Mouse (Mus musculus) spleen, adult 2 months (tissue): ENCODE results near the gene Kdm1a. TPM values are rescaled to one million over a fixed set of nuclear protein-coding genes. Genes with fewer than 3 reads are reported as not detected.

ENCODE experiments used
- DNase-seq, 2 experiments: peaks; one replicate each; pipeline versions ENCODE4 v3.0.0 to v3.0.0-alpha.2; 2012 to 2021; ENCODE audit warnings: low spot score in 2 of 2, low read depth in 1 of 2
- H3K27ac ChIP-seq: fragments of 200-500 bp; 2 replicates; pipeline ENCODE4 v1.5.1; 2012; ENCODE audit warnings: low read length, inconsistent platforms; ENCODE audit not compliant: insufficient read depth
- H3K27me3 ChIP-seq: fragments of 200-500 bp; 2 replicates; pipeline ENCODE4 v1.6.1; 2012; ENCODE audit warnings: mild to moderate bottlenecking, moderate library complexity, low read length, inconsistent platforms; ENCODE audit not compliant: control insufficient read depth, insufficient read depth
- H3K36me3 ChIP-seq: fragments of 200-500 bp; 2 replicates; pipeline ENCODE4 v1.6.1; 2012; ENCODE audit warnings: mild to moderate bottlenecking, low read length, inconsistent platforms; ENCODE audit not compliant: control insufficient read depth, insufficient read depth
- H3K4me1 ChIP-seq: fragments of 200-500 bp; 2 replicates; pipeline ENCODE4 v1.6.1; 2011; ENCODE audit warnings: inconsistent platforms; ENCODE audit not compliant: control insufficient read depth, insufficient read depth, insufficient read length
- H3K4me3 ChIP-seq: fragments of 200-500 bp; 2 replicates; pipeline ENCODE4 v1.5.1; 2011; ENCODE audit warnings: mild to moderate bottlenecking, inconsistent platforms; ENCODE audit not compliant: insufficient read depth, insufficient read length; ENCODE audit errors: extremely low read depth
- CTCF ChIP-seq: fragments of 200-500 bp; IDR thresholded peaks from 2 replicates; pipeline ENCODE4 v1.5.1; 2011; ENCODE audit warnings: mild to moderate bottlenecking, inconsistent platforms; ENCODE audit not compliant: insufficient read depth, insufficient read length, insufficient replicate concordance; ENCODE audit errors: extremely low read depth
- POLR2A ChIP-seq: fragments of 200-500 bp; IDR thresholded peaks from 2 replicates; pipeline ENCODE4 v1.6.1; 2011; ENCODE audit warnings: low read depth, low read length, inconsistent platforms
- WGBS: fragments of 180-500 bp; shearing (Covaris S2); methylation state at CpG from one replicate; pipeline ENCODE4 v1.1.7; 2018; 5-methylcytosine and 5-hydroxymethylcytosine counted together
- polyA plus RNA-seq: library from polyadenylated mRNA; depleted of rRNA; stranded (reverse); fragments of >200 nt; gene quantifications from 2 replicates; pipeline ENCODE4 v1.2.3, GENCODE M21; 2012

Gene Kdm1a
- polyA plus RNA-seq, 1 experiment, result 19.0 TPM

DNA sequence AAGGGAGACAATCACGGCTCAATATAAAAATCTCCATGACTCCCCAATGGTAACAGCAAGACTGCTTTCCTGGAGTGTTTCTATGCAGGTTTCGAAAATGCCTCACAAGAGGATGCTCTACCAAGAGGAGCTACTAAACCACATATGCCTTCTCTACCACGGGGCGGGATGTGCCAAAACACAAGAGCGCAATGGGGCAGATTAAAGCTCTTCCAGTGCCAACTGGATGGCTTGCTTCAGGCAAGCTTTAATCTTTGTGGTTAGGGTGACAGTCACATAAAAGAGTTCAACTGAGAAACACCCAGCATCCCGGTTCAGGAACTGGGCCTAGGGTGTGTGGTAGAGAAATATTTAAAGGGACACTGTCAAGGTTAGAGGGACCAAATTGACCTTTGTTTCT lies 39.8 kb downstream of the Kdm1a start:
- Histone ChIP-seq H3K36me3 (peaks cover 44% of the 10 kb centered on the region), H3K27ac (no peak overlapping the region), H3K4me1 (no peaks in the 10 kb centered on the region), H3K4me3 (no peak overlapping the region), H3K27me3 (no peaks in the 10 kb centered on the region)
- TF ChIP-seq POLR2A, result no peak
- TF ChIP-seq CTCF, result no peak
- no peak for DNase-seq
- WGBS, result 77% methylated on average over 6 of the region's 6 CpGs

DNA sequence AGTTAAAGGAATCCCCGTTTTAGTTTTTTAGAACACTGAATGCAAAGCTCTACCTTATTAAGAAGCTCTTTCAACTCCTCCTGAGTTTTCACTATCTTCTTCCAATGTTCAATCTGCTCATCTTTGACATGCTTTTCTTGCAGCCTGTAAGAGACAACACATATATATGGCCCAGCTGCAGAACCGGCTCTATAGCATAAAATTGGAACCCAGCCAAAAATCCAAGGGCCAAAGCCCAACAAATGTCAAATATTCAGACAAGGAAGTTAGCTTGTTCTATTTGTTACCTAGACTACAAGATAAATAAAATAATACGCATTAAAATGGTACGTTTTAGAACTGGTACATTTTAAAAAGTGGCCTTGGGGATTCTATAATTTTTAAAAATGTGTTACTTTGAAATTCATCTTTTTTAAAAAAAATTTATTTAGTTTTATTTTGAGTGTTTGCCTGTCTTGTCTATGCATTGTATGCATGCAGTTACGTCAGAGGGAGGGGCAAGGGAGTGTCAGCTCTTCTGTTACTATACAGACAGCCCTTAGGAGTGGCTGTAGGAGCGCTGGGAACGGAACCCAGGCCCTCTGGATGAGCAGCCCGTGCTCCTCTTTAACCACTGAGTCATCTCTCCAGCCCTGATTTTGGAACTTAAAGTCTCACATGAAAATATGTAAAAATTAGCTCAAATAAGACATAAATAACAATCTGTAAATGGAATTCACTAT lies 42.1 kb downstream of the Kdm1a start:
- no peaks in the 10 kb centered on the region for H3K4me1 ChIP-seq
- TF ChIP-seq POLR2A (no peak), CTCF (no peak)
- peaks cover 46% of the 10 kb centered on the region for H3K36me3 ChIP-seq
- H3K27ac ChIP-seq, result no peak overlapping the region
- no peaks in the 10 kb centered on the region for H3K27me3 ChIP-seq
- WGBS, result 93% methylated on average over 8 of the region's 8 CpGs
- H3K4me3 ChIP-seq, result no peak overlapping the region
- DNase-seq, result no peak

DNA sequence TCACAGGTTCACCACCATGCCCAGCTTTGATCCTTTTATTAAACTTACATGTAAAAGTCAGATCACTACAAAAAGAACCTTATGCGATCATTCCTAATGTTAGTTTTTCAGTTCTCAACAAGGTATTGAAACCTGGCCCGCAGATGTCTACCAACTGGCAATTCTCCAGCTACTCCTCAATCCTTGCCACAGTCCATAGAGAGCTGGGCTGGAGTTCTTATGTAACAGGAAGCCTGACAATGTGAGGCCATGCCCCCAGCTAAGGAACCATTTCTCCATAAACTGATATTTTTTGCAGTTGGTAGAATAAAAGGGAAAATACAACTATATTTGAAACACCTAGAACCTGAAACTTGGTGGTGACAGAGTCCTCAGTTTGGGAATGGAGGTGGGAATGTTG lies 42.8 kb downstream of the Kdm1a start:
- Histone ChIP-seq H3K4me1 (no peaks in the 10 kb centered on the region), H3K27me3 (no peaks in the 10 kb centered on the region), H3K27ac (no peak overlapping the region), H3K36me3 (peaks cover 47% of the 10 kb centered on the region), H3K4me3 (no peak overlapping the region)
- TF ChIP-seq POLR2A (no peak), CTCF (no peak)
- DNase-seq, result no peak
- 96% methylated on average over 2 of the region's 2 CpGs for WGBS

DNA sequence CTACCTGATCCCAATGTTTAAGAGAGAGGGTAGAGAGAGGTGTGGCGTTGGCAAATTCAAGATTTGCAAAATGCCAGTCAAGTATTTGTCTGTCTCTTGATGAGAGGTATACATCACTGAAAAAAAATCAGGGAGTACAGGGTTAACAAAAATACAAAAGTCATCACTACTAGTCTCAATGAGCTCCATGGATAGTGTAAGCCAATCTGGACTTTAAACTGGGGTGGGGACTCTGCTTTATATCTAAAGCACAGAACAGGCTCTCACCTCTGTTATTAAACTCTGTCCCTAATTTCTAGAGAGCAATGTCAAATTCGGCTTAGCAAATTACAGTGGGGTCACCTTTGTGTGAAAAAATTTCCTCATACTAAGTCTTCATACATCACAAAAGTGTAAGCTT lies 44.9 kb downstream of the Kdm1a start:
- 92% methylated on average over 2 of the region's 2 CpGs for WGBS
- no peak for DNase-seq
- Histone ChIP-seq H3K4me3 (no peak overlapping the region), H3K27me3 (no peaks in the 10 kb centered on the region), H3K4me1 (no peaks in the 10 kb centered on the region), H3K27ac (no peak overlapping the region), H3K36me3 (peaks cover 49% of the 10 kb centered on the region)
- TF ChIP-seq CTCF (no peak), POLR2A (no peak)

DNA sequence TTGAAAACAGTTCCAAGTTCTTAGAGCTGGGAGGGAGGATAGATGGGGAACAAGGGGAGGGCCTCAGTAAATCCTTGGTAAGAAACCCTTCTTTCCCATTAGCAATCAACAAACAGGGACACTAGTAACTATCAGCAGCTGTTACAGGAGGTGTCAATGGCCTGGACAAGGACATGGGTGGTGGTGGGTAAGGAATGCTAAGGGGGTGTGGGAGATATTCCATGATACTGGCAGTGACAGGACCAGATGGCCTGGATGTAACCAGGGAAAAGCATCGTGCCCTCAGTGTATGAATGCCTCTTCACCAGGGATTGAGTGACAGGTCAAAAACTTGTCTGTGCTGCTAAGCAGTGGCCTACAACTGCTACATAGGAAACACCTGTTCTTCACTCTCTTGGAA lies 49.4 kb downstream of the Kdm1a start:
- Histone ChIP-seq H3K4me3 (no peak overlapping the region), H3K27ac (no peak overlapping the region), H3K36me3 (peaks cover 50% of the 10 kb centered on the region), H3K27me3 (no peaks in the 10 kb centered on the region), H3K4me1 (no peaks in the 10 kb centered on the region)
- TF ChIP-seq POLR2A (no peak), CTCF (no peak)
- no peak for DNase-seq
- 95% methylated on average over 1 of the region's 1 CpGs for WGBS

DNA sequence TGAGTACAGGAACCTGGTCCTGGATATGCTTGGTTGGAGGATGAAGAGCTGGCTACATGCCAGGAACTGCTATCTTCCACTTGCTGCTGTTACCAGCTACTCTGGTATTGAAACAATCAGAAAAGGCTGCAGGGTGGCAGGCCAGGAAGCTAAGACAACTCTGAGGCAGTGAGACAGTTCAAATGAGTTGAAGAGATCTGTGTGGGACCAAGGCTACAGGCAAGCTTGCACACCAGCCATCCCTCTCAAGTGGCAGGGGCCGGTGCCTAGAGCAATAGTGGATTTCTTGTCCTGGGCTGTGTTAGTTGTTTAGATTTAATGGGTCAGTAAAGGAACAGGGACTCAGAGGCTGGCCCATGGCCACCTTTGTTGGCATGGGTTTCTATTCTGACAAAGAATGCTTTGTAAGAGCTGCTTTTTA lies 54.1 kb downstream of the Kdm1a start:
- H3K4me3 ChIP-seq, result no peak overlapping the region
- H3K4me1 ChIP-seq, result no peaks in the 10 kb centered on the region
- no peak for TF ChIP-seq CTCF
- no peak for TF ChIP-seq POLR2A
- WGBS, result 97% methylated on average over 1 of the region's 1 CpGs
- no peaks in the 10 kb centered on the region for H3K27me3 ChIP-seq
- peaks cover 27% of the 10 kb centered on the region for H3K36me3 ChIP-seq
- DNase-seq, result no peak
- H3K27ac ChIP-seq, result no peak overlapping the region

DNA sequence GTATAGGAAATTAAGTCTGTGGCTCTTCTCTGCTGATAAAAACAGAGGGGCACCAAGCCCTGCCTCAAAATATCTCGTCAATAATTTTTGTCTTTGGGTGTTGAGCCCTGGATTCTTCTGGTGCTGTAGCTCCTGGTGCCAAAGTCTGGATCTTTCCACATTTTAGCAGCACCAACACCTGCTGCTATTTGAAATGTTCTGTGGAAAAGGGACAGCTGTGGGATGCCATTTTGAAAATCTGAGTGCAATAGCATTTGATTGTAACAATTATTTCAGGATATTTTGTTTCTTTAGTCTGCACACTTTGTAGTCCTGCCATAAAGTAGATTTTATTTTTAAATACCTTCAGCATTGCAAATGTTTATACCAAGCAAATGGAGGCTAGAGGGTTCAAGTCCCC lies 54.8 kb downstream of the Kdm1a start:
- Histone ChIP-seq H3K4me1 (no peaks in the 10 kb centered on the region), H3K27me3 (no peaks in the 10 kb centered on the region), H3K36me3 (peaks cover 27% of the 10 kb centered on the region), H3K4me3 (no peak overlapping the region), H3K27ac (no peak overlapping the region)
- WGBS, result 86% methylated on average over 1 of the region's 1 CpGs
- TF ChIP-seq CTCF (no peak), POLR2A (no peak)
- no peak for DNase-seq
